Mouse (Mus musculus): Measurements from ENCODE around the gene Snx6.
"Not testable (repeated sequence)": the region's sequence is repeated elsewhere in the genome, so short reads cannot be mapped to it uniquely, and the experiment has no call there.

The Snx6 gene

DNA sequence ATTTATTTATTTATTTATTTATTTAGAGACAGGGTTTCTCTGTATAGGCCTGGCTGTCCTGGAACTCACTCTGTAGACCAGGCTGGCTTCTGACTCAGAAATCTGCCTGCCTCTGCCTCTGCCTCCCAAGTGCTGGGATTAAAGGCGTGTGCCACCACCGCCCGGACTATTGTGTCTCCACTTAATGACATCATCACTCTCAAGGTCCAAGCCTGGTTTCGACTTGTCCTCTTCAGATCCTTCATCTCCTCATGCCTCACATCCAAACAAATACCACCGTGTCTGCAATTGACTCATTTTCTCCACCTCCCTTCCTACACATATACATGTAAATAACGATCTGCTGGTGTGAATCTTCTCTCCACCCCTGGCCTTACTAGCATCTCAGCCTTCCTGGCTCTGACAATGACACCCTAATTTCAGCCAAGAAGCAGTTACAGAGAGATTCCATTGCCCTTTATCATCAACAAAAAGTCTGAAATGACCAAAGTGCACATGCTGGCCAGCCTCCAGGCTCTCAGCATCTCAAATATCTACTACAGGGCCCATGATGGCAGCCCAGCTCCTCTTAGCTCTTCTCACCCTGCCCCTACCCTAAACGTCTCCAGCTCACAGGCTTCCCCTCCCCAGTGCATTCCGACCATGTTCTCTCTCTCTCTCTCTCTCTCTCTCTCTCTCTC is 1.2 kb upstream of the Snx6 start:
- DNase-seq = no peak

DNA sequence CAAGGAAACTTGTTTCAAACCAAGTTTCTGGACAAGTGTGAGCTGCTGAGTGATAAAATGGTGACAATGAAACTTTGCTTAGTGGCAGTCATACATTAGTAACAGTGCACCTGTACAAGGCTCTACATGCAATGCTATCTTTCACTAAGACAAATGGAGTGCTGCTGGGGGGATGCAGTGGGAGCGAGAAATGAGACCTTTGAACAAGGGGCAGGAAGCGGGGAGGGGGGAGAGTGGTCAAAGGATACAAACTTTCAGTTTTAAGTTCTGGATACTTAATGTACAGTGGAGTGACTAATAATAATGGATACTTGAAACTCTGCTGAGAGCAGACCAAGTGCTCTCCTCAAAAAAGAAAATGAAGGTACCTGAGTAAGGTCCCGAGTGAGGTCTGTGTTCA is 1.1 kb downstream of the Snx6 start:
- no peak for DNase-seq

- no peak for DNase-seq
These were observed 4.0 kb downstream of the Snx6 start for GRCm38 (mm10) chr12:54791465-54791864.

GRCm38 (mm10) chr12:54789346-54790143 is 6.0 kb downstream of the Snx6 start:
- no peak for DNase-seq

DNA sequence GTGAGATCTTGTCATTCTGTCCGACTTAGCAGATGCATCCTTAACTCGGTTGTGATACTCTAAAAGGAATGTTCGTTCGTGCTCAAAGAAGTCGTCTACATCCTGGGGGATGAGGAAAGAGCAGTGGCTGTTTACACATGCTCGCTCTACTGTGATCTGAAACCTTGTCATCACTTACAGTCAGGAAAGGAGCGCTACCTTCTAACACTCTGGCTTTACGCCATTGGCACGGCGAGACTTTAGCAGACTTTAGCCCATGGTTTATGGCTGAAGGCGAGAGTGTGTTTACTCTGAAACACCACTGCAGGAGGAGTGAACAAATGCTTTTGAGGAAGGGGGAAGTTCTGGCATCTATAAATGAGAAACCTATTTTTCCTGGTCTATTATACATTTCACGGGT is 31.9 kb downstream of the Snx6 start:
- DNase-seq = no peak

- DNase-seq = no peak
These were observed 34.8 kb downstream of the Snx6 start for GRCm38 (mm10) chr12:54760676-54761075.

DNA sequence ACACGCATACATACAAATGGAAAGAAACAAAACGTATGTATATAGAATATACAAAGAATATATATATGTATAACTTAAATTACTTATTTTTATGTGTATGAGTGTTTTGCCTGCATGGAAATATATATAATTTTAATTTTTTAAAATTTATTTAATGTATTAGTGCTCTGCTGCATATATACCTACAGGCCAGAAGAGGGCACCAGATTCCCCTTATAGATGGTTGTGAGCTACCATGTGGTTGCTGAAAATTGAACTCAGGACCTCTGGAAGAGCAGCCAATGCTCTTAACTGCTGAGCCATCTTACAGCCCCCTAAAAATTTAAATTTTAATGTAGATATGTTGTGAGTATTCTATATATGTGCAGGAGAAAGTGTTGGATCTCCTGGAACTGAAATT is 36.7 kb downstream of the Snx6 start:
- no peak for DNase-seq

DNA sequence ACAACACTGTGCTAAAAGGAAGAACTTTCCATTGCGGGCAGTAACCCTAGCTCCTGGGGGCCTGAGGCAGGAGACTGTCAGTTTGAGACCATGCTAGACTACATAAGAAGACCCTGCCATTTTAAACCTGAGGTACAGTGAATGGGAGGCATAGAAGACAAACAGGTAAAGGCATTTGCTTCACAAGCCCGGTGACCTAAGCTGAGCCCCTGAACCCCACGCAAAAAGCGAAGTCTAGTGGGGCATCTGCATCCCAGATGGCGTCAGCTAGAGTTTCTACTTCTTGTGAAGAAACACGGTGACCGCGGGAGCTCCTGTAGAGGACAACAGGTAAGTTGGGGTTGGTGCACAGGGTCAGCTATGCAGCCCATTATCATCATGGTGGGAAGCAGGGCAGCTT is 46.9 kb downstream of the Snx6 start:
- DNase-seq = no peak

- peak; percentile 30 for DNase-seq
These were observed 56.8 kb downstream of the Snx6 start for GRCm38 (mm10) chr12:54738661-54739243.

GRCm38 (mm10) chr12:54737891-54738660 is 57.4 kb downstream of the Snx6 start:
- DNase-seq = not testable (repeated sequence)

DNA sequence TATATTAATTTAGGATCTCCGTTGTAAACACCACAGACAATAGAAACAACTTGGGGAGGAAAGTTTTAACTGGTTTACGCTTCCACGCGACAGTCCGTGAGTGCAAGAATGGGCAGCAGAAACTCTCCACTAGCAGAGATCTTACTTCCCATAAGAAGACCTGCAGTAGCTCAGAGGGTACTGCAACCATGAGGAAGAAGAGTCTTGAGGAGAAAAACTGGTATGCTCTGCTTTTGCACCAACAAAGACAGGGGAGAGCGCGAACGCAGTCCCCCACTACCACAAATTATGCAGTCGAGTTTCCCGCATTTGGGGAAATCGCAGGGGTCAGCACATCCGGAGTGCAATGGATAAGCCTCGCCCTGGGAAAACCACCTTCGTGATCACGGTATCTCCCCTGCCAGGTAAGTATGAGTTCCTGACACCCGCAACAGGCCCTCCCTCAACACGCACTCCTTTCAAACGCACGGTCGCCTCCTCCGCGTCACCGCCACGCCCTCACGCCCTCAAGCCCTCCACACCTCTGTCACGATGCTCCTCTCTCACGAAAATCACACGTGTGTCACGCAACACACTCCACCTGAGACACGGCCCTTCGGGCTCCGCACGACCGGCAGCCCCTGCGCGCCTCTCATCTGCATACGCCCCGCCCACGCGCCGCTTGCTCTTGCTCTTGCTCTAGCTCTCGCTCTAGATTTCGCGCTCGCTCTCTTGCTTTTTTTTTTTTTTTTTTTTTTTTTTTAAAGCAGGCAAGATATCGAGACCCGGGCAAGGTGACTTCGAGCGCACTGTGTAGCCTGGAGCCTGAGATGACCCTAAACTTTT is 61.0 kb downstream of the Snx6 start:
- DNase-seq = peak; percentile 71

DNA sequence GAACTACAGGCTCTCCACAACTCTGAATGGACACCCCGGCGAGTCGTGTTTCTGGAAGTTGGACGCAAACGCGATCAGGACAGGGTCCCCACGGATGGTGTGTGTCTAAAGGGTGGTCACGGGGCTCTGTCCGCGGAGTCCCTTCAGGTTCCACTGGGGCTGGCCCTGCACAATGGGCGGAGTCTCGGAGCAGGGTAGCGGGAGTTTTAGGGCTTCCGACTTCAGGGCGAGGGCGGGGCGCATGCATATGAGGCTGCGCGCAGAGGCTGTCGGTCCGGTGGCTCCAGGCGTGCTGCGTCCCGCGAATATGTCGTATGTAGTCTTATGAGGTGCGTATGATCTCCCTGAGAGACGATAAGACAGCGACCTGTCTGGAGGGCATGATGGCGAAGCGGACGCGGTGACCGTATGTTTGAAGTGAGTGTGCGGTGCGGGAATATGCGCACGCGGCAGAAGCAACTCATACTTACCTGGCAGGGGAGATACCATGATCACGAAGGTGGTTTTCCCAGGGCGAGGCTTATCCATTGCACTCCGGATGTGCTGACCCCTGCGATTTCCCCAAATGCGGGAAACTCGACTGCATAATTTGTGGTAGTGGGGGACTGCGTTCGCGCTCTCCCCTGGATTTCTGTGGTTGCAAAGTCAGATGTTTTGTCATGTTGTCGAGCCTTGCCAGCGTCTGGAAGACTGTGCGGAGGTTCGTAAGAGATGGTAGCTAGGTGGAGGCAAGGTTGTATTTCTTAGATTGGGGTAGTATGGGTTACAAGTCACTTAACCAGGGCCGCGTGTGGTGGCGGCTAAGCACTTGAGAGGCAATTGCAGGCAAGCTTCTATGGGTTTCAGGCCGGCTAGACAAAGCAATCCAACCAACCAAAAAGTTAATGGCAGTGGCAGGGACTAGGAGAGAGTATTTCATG is 66.1 kb downstream of the Snx6 start:
- not testable (repeated sequence) for DNase-seq

- DNase-seq = not testable (repeated sequence)
These were observed 76.4 kb downstream of the Snx6 start for GRCm38 (mm10) chr12:54718871-54719786.

GRCm38 (mm10) chr12:54717516-54717915 is 78.0 kb downstream of the Snx6 start:
- not testable (repeated sequence) for DNase-seq

- DNase-seq = peak; percentile 73
These were observed 81.5 kb downstream of the Snx6 start for GRCm38 (mm10) chr12:54713822-54714626.

- DNase-seq = peak; percentile 47
These were observed 85.0 kb downstream of the Snx6 start for GRCm38 (mm10) chr12:54710494-54710879.

DNA sequence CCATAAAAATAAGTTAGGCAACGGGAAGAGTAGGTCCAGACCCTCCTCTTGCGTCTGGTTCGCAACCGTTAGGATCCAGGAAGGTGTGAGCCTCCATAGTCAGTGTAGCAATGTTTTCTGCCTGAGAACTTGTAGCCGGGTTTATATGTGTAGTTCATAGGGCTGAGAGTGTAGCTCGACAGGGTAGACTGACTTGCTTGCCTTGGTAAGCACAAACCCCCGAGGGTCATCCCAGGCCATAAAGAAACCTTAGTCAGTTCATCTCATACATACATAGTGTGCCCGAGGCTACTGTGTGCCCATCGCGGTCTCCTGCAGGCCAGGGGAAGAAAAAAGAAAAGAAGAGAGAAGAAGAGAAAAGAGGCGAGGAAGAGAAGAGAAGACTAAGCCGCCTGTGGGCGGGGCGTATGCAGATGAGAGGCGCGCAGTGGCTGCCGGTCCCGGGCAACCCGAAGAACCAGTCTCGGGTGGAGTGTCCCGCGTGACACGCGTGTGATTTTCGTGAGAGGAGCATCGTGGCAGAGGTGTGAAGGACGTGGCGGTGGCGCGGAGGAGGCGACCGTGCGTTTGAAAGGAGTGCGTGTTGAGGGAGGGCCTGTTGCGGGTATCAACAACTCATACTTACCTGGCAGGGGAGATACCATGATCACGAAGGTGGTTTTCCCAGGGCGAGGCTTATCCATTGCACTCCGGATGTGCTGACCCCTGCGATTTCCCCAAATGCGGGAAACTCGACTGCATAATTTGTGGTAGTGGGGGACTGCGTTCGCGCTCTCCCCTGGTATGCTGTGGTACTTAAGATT is 85.6 kb downstream of the Snx6 start:
- DNase-seq = not testable (repeated sequence)

- no peak for DNase-seq
These were observed 96.1 kb downstream of the Snx6 start for GRCm38 (mm10) chr12:54699394-54699793.

All from thymus, postnatal 4 days (tissue).